Mouse (Mus musculus) hindbrain, embryonic 10.5 days (tissue): ENCODE results near the gene Ccdc80. TPM values are rescaled to one million over a fixed set of nuclear protein-coding genes. Genes with fewer than 3 reads are reported as not detected.

Experiments
- DNase-seq: peaks from one replicate; pipeline ENCODE4 v3.0.0-alpha.2; 2017; ENCODE audit warnings: low spot score
- H3K27ac ChIP-seq: fragments of 300-500 bp; sonication (generic); 2 replicates; pipeline ENCODE4 v1.5.1; 2016; ENCODE audit warnings: mild to moderate bottlenecking, moderate library complexity
- H3K27me3 ChIP-seq: fragments of 300-500 bp; sonication (generic); 2 replicates; pipeline ENCODE4 v1.6.1; 2016; ENCODE audit warnings: mild to moderate bottlenecking; ENCODE audit not compliant: poor library complexity, insufficient read depth, severe bottlenecking
- H3K36me3 ChIP-seq: fragments of 300-500 bp; sonication (generic); 2 replicates; pipeline ENCODE4 v1.6.1; 2016; ENCODE audit warnings: mild to moderate bottlenecking, moderate library complexity
- H3K4me1 ChIP-seq: fragments of 300-500 bp; sonication (generic); replicated peaks from 2 replicates; pipeline ENCODE4 v1.6.1; 2016; ENCODE audit warnings: mild to moderate bottlenecking
- H3K4me3 ChIP-seq: fragments of 300-500 bp; sonication (generic); 2 replicates; pipeline ENCODE4 v1.5.1; 2016; ENCODE audit warnings: mild to moderate bottlenecking, moderate library complexity
- H3K9me3 ChIP-seq: fragments of 300-500 bp; sonication (generic); 2 replicates; pipeline ENCODE4 v1.6.1; 2016; ENCODE audit warnings: mild to moderate bottlenecking, moderate library complexity
- WGBS: fragments of 180-500 bp; shearing (Covaris S2); methylation state at CpG from one replicate; pipeline ENCODE4 v1.1.7; 2016; 5-methylcytosine and 5-hydroxymethylcytosine counted together
- polyA plus RNA-seq: library from polyadenylated mRNA; unstranded; fragments of >200 nt; fragmentation: Nextera tagmentation; extraction: Ambion mirVana; gene quantifications from 2 replicates; pipeline ENCODE4 v1.2.1, GENCODE M21; 2016

Ccdc80 gene
- polyA plus RNA-seq, 1 experiment from 2014 or later, result 26.8 TPM

GRCm38 (mm10) chr16:45124230-45125203 lies 31.3 kb downstream of the Ccdc80 start:
- DNase-seq, result no peak
- H3K4me3 ChIP-seq, result no peak overlapping the region
- no peaks in the 10 kb centered on the region for H3K9me3 ChIP-seq
- H3K27ac ChIP-seq, result no peak overlapping the region
- WGBS, result 75% methylated on average over 9 of the region's 9 CpGs
- H3K4me1 ChIP-seq, result no peaks in the 10 kb centered on the region
- H3K36me3 ChIP-seq, result no peaks in the 10 kb centered on the region
- H3K27me3 ChIP-seq, result no peaks in the 10 kb centered on the region

DNA sequence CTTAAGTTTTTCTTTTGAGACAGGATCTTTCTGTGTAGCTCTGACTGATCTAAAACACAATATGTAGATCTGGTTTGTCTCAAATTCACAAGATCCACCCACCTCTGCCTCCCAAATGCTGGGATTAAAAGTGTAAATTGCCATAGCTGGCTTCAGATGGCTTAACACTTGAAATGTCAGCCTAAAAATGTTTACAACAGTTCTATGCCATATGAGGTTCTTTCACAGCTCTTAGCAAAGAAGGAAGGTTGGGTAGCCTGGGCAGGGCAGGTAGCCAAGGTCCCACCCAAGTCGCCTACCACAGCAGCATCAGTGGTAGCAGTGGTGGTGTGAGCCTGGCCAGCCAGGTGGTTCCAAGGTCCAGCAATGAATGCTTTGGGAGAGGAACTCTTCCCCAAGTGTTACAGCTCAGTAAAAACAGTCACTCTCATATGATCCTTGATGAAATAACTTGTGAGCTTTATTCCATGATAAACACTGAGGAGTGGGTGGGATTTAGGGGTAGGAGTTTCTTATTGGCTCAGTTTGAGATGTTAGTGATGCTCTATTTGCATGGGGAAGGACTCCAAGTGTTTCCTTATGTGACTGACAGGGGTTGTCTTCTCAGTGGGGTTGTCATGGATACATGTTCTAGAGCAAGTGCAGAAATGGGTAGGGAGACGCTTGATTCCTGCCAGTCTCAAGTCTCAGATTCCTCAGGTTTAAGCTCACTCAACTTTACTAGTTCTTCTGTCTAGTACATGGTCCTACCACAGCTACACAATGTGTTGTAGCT lies 34.9 kb downstream of the Ccdc80 start:
- no peaks in the 10 kb centered on the region for H3K36me3 ChIP-seq
- no peaks in the 10 kb centered on the region for H3K27me3 ChIP-seq
- no peaks in the 10 kb centered on the region for H3K9me3 ChIP-seq
- no peaks in the 10 kb centered on the region for H3K4me1 ChIP-seq
- no peak overlapping the region for H3K4me3 ChIP-seq
- no peak overlapping the region for H3K27ac ChIP-seq
- no peak for DNase-seq
- 86% methylated on average over 2 of the region's 2 CpGs for WGBS

- Histone ChIP-seq H3K9me3 (peaks cover 10% of the 10 kb centered on the region), H3K27ac (no peak overlapping the region), H3K4me1 (no peaks in the 10 kb centered on the region), H3K36me3 (peaks cover 82% of the 10 kb centered on the region), H3K27me3 (no peaks in the 10 kb centered on the region), H3K4me3 (no peak overlapping the region)
- 94% methylated on average over 5 of the region's 5 CpGs for WGBS
- DNase-seq, result no peak
Measured at GRCm38 (mm10) chr16:45141711-45142110, 48.5 kb downstream of the Ccdc80 start.

- Histone ChIP-seq H3K27me3 (no peaks in the 10 kb centered on the region), H3K36me3 (peaks cover 88% of the 10 kb centered on the region), H3K9me3 (peaks cover 10% of the 10 kb centered on the region), H3K4me3 (no peak overlapping the region), H3K27ac (no peak overlapping the region), H3K4me1 (no peaks in the 10 kb centered on the region)
- WGBS, result 89% methylated on average over 5 of the region's 5 CpGs
- DNase-seq, result no peak
Measured at GRCm38 (mm10) chr16:45142565-45142964, 49.4 kb downstream of the Ccdc80 start.

DNA sequence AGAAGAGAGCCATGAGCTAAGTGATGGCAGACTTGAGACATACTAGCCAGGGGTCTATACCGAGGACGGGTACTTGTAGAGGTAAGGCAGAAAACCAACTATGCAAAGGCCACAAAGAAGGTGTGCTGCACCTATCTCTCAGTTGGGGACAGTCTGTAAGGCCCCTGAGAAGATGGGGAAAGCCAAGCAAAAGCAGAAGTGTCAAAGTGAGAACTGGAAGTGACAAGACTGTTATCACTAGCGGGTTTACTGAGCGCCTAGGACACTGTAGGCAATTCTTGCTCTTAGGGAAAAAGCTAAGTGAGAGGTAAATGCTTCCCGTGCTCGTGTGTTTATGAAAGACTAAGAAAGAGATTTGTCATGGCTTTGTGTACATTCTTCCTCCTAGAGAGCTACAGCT lies 51.9 kb downstream of the Ccdc80 start:
- peaks cover 89% of the 10 kb centered on the region for H3K36me3 ChIP-seq

GRCm38 (mm10) chr16:45148488-45149082 lies 55.4 kb downstream of the Ccdc80 start:
- DNase-seq, result no peak
- no peaks in the 10 kb centered on the region for H3K27me3 ChIP-seq
- 93% methylated on average over 10 of the region's 10 CpGs for WGBS
- H3K27ac ChIP-seq, result no peak overlapping the region
- no peaks in the 10 kb centered on the region for H3K9me3 ChIP-seq
- H3K36me3 ChIP-seq, result peaks cover 77% of the 10 kb centered on the region
- H3K4me3 ChIP-seq, result no peak overlapping the region
- H3K4me1 ChIP-seq, result no peaks in the 10 kb centered on the region

More for the DNA sequence above, 51.9 kb downstream of the Ccdc80 start:
- Histone ChIP-seq H3K9me3 (peaks cover 5% of the 10 kb centered on the region; the same call in 1 of the 2 replicates), H3K27ac (no peak overlapping the region), H3K27me3 (no peaks in the 10 kb centered on the region), H3K4me1 (no peaks in the 10 kb centered on the region), H3K4me3 (no peak overlapping the region)
- DNase-seq, result no peak
- 95% methylated on average over 6 of the region's 6 CpGs for WGBS

DNA sequence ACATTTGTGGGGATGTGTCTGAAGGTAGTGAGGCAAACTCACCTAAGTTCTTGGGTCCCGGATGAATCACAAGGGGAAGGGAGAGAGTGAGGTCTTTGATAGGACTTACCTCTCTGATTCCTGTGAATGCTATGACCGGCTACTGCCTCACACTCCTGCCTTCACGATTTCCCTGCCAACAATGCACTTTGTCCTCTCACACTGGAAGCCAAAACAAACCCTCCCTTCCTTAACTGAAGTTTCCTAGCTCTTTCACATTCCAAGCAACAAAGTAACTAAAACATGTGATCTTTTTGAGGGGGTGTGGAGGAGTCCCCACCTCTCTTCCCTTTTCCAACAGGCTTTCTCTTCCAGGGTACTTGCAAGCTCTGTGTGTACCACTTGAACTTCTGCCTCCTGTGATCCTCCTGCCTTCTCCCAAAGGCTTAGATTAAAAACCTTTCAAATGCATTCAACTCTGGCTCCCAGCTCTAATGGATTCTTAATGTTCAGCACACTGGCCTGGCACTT lies 61.6 kb downstream of the Ccdc80 start:
- H3K9me3 ChIP-seq, result no peaks in the 10 kb centered on the region
- H3K27me3 ChIP-seq, result no peaks in the 10 kb centered on the region
- peaks cover 14% of the 10 kb centered on the region for H3K4me1 ChIP-seq
- H3K27ac ChIP-seq, result no peak overlapping the region
- DNase-seq, result no peak
- peaks cover 49% of the 10 kb centered on the region for H3K36me3 ChIP-seq
- H3K4me3 ChIP-seq, result no peak overlapping the region
- 87% methylated on average over 3 of the region's 3 CpGs for whole genome bisulfite sequencing

- Histone ChIP-seq H3K9me3 (no peaks in the 10 kb centered on the region), H3K4me3 (peak overlapping the region; percentile 90), H3K36me3 (peaks cover 22% of the 10 kb centered on the region), H3K27ac (peak overlapping the region; percentile 92), H3K4me1 (peaks cover 24% of the 10 kb centered on the region), H3K27me3 (no peaks in the 10 kb centered on the region)
- peak; percentile 65 for DNase-seq
- WGBS, result 1% methylated on average over 20 of the region's 20 CpGs
Measured at GRCm38 (mm10) chr16:45158136-45158521, 64.9 kb downstream of the Ccdc80 start.

DNA sequence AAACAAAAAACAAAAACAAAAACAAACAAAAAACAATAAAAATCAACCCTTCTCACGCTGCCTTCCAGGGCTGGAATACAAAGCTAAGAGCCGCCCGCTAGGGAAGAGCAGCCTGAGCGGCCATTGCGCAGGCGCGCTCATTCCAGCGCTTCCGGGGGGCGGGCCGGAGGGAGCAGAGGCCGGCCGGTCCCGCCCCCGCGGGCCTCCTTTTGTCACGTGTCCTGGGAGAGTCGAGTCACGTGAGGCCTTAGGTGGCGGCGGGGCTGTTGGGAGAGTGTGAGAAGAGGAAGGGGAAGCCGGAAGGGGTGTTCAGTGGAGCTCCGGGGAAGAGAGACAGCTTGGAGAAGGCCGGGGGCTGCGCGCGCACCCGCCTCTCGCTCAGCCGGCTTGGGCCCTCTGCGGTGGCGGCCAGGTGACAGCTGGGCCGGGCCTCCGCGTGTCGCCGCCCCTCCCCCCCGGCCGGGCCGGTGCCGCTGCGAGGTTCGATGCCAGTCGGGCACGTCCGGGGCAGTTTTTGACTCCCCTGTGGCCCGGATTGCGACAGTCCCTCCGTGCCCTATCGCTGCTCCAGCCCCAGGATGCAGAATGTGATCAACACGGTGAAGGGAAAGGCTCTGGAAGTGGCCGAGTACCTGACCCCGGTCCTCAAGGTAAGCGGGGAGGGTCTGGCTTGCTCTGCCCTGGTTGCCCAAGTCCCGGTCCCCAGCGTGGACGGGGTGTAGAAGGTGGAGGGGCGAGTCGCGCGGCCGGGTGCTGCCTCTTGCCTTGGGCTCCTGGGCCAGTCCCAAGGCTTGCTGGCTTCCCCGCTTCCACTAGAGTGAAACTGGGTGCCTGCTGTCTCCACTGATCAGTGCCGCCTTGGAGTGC lies 65.6 kb downstream of the Ccdc80 start, which contains the start of the genes Slc35a5 and Atg3:
Slc35a5 (minus strand) TSS at position 185 of the 867 bp plus-strand sequence.
Atg3 (plus strand) TSS at position 264 of the 867 bp plus-strand sequence.
- peak within 1 kb of the TSS; percentile 90 for H3K4me3 ChIP-seq
- H3K36me3 ChIP-seq, result peaks cover 22% of the 10 kb centered on the region
- H3K27ac ChIP-seq, result peak within 1 kb of the TSS; percentile 92
- WGBS, result under 1% methylated on average over 64 of the region's 64 CpGs
- H3K27me3 ChIP-seq, result no peaks in the 10 kb centered on the region
- DNase-seq, result peak; percentile 96
- H3K9me3 ChIP-seq, result no peaks in the 10 kb centered on the region
- H3K4me1 ChIP-seq, result peaks cover 24% of the 10 kb centered on the region

- WGBS, result 11% methylated on average over 11 of the region's 11 CpGs
- H3K36me3 ChIP-seq, result peaks cover 21% of the 10 kb centered on the region
- peaks cover 24% of the 10 kb centered on the region for H3K4me1 ChIP-seq
- no peaks in the 10 kb centered on the region for H3K27me3 ChIP-seq
- H3K27ac ChIP-seq, result peak overlapping the region; percentile 92
- DNase-seq, result no peak
- no peaks in the 10 kb centered on the region for H3K9me3 ChIP-seq
- peak overlapping the region; percentile 90 for H3K4me3 ChIP-seq
Measured at GRCm38 (mm10) chr16:45159389-45159716, 66.2 kb downstream of the Ccdc80 start.
